Comparison of ENCODE assay signal across 8 mouse cellular contexts in genomic region chrX:7765281-7765670, GRCm38 (mm10). TPM values are rescaled to one million over a fixed set of nuclear protein-coding genes. Genes with fewer than 3 reads are reported as not detected.
DNase-seq lines count a peak whose midpoint lies in the region; ATAC-seq and TF ChIP-seq lines count a peak whose summit lies in the region.

No protein-coding gene starts in this region.

- TF ChIP-seq CTCF in ES-Bruce4 (IDR thresholded peaks at IDR 0.05; ENCODE audit: low read depth, low read length), result no peak

- WGBS in heart, embryonic 15.5 days, result 30% methylated on average over 13 of the region's 13 CpGs
- 33% methylated on average over 13 of the region's 13 CpGs for WGBS in liver, embryonic 16.5 days (ENCODE audit: insufficient replicate concordance)

- peak overlapping the region; percentile 97 for H3K27ac ChIP-seq in ES-Bruce4 (ENCODE audit: insufficient read depth, low read length)
- peak overlapping the region; percentile 47; the same call in 1 of the 2 replicates for H3K27ac ChIP-seq in heart, embryonic 15.5 days
- no peak overlapping the region; the same call in 1 of the 2 replicates for H3K27ac ChIP-seq in liver, embryonic 16.5 days (ENCODE audit: low read length)

- no peaks in the 10 kb centered on the region for H3K4me1 ChIP-seq in ES-Bruce4 (ENCODE audit: control insufficient read depth, insufficient read depth, low read length)
- H3K4me1 ChIP-seq in heart, embryonic 15.5 days (replicated peaks), result peaks cover 19% of the 10 kb centered on the region
- peaks cover 25% of the 10 kb centered on the region for H3K4me1 ChIP-seq in liver, embryonic 16.5 days (ENCODE audit: control insufficient read depth, low read depth, low read length)

- H3K4me2 ChIP-seq in heart, embryonic 15.5 days, result peak overlapping the region; percentile 71
- peak overlapping the region; percentile 77 for H3K4me2 ChIP-seq in liver, embryonic 16.5 days (ENCODE audit: low read depth, low read length)

- H3K4me3 ChIP-seq in ES-Bruce4 (ENCODE audit: low read depth, low read length), result peak overlapping the region; percentile 74
- H3K4me3 ChIP-seq in heart, embryonic 15.5 days, result peak overlapping the region; percentile 76
- H3K4me3 ChIP-seq in liver, embryonic 16.5 days (ENCODE audit: low read depth, low read length), result peak overlapping the region; percentile 31

- peak; percentile 19 for DNase-seq in adrenal gland, postnatal 14 days
- DNase-seq in adrenal gland, postnatal 36 days, result no peak
- DNase-seq in T-cell, adult 2 months (ENCODE audit: low spot score), result no peak
- no peak for DNase-seq in left cerebral cortex, postnatal 14 days (ENCODE audit: low spot score in 2 of 2)
- no peak for DNase-seq in right cerebral cortex, postnatal 36 days (ENCODE audit: low spot score in 2 of 2)

- peaks cover 39% of the 10 kb centered on the region for H3K36me3 ChIP-seq in ES-Bruce4 (ENCODE audit: control insufficient read depth, insufficient read depth, low read length, poor library complexity, severe bottlenecking)
- H3K36me3 ChIP-seq in heart, embryonic 15.5 days, result peaks cover 17% of the 10 kb centered on the region
- no peaks in the 10 kb centered on the region for H3K36me3 ChIP-seq in liver, embryonic 16.5 days (ENCODE audit: control insufficient read depth, insufficient read depth)

- TF ChIP-seq EP300 in ES-Bruce4 (IDR thresholded peaks at IDR 0.05; ENCODE audit: insufficient read depth, low read depth, low read length), result no peak

- intact Hi-C loops in left cerebral cortex, postnatal 14 days (cut with DNase I), result no loop called here

- no peak for TF ChIP-seq POLR2A in ES-Bruce4 (IDR thresholded peaks at IDR 0.05; ENCODE audit: insufficient read depth, low read length)

- H3K9me3 ChIP-seq in ES-Bruce4 (replicated peaks; ENCODE audit: control insufficient read depth, insufficient read depth, low read length, poor library complexity, severe bottlenecking), result no peaks in the 10 kb centered on the region
- H3K9me3 ChIP-seq in heart, embryonic 15.5 days (replicated peaks), result no peaks in the 10 kb centered on the region
- H3K9me3 ChIP-seq in liver, embryonic 16.5 days (replicated peaks; ENCODE audit: control insufficient read depth, low read length), result no peaks in the 10 kb centered on the region; the same call in 1 of the 2 replicates

- H3K27me3 ChIP-seq in ES-Bruce4 (ENCODE audit: control insufficient read depth, insufficient read depth, low read length, poor library complexity, severe bottlenecking), result no peaks in the 10 kb centered on the region
- no peaks in the 10 kb centered on the region for H3K27me3 ChIP-seq in heart, embryonic 15.5 days
- no peaks in the 10 kb centered on the region for H3K27me3 ChIP-seq in liver, embryonic 16.5 days (ENCODE audit: control insufficient read depth, insufficient read depth, low read depth, low read length)

- H3K9ac ChIP-seq in ES-Bruce4 (ENCODE audit: low read depth, poor library complexity, severe bottlenecking), result peak overlapping the region; percentile 67
- H3K9ac ChIP-seq in heart, embryonic 15.5 days, result no peak overlapping the region
- no peak overlapping the region; the same call in 1 of the 2 replicates for H3K9ac ChIP-seq in liver, embryonic 16.5 days (ENCODE audit: low read depth, low read length)

- no peak for ATAC-seq in heart, embryonic 15.5 days (replicated peaks; ENCODE audit: insufficient number of reproducible peaks, insufficient read depth, low FRiP score, low read depth)
- ATAC-seq in liver, embryonic 16.5 days (ENCODE audit: low read depth), result no peak

RNA-seq across cellular contexts. Expression of gene Tfe3, which starts 2.9 kb away (rescaled TPM):
- total RNA-seq in adrenal gland, postnatal 14 days (2021), result 41.0 and 45.4 TPM in 2 replicates
- 10 to 100 TPM; 44.5 to 48.7 TPM for total RNA-seq in adrenal gland, postnatal 36 days (2021)
- 65.8 and 81.6 TPM in 2 replicates for polyA plus RNA-seq in ES-Bruce4 (2011; ENCODE audit: insufficient read depth, insufficient read length, low read depth, missing spikeins)
- polyA plus RNA-seq in heart, embryonic 15.5 days (2015; fragmentation: Nextera tagmentation; extraction: Ambion mirVana), result 16.6 and 21.7 TPM in 2 replicates
- polyA plus RNA-seq in liver, embryonic 16.5 days (2015; fragmentation: Nextera tagmentation; extraction: Ambion mirVana), result 9.5 and 11.4 TPM in 2 replicates
- 10 to 100 TPM; 35.9 to 37.3 TPM for total RNA-seq in left cerebral cortex, postnatal 14 days (2021)

RNA-seq across cellular contexts. Expression of gene Ccdc120, which starts 14.6 kb away (rescaled TPM):
- 4.2 TPM in 2 replicates for total RNA-seq in adrenal gland, postnatal 14 days (2021)
- total RNA-seq in adrenal gland, postnatal 36 days (2021), result 1 to 10 TPM; 2.2 to 4.0 TPM
- polyA plus RNA-seq in ES-Bruce4 (2011; ENCODE audit: insufficient read depth, insufficient read length, low read depth, missing spikeins), result 20.4 and 28.9 TPM in 2 replicates
- polyA plus RNA-seq in heart, embryonic 15.5 days (2015; fragmentation: Nextera tagmentation; extraction: Ambion mirVana), result 4.1 and 8.7 TPM in 2 replicates
- 1.6 and 1.9 TPM in 2 replicates for polyA plus RNA-seq in liver, embryonic 16.5 days (2015; fragmentation: Nextera tagmentation; extraction: Ambion mirVana)
- total RNA-seq in left cerebral cortex, postnatal 14 days (2021), result 10 to 100 TPM; 23.1 to 23.8 TPM

RNA-seq across cellular contexts. Expression of gene Gripap1, which starts 24.3 kb away (rescaled TPM):
- 49.0 and 56.4 TPM in 2 replicates for total RNA-seq in adrenal gland, postnatal 14 days (2021)
- 10 to 100 TPM; 41.0 to 50.8 TPM for total RNA-seq in adrenal gland, postnatal 36 days (2021)
- 18.5 and 19.2 TPM in 2 replicates for polyA plus RNA-seq in ES-Bruce4 (2011; ENCODE audit: insufficient read depth, insufficient read length, low read depth, missing spikeins)
- polyA plus RNA-seq in heart, embryonic 15.5 days (2015; fragmentation: Nextera tagmentation; extraction: Ambion mirVana), result 25.9 and 31.1 TPM in 2 replicates
- 27.7 and 28.9 TPM in 2 replicates for polyA plus RNA-seq in liver, embryonic 16.5 days (2015; fragmentation: Nextera tagmentation; extraction: Ambion mirVana)
- total RNA-seq in left cerebral cortex, postnatal 14 days (2021), result 10 to 100 TPM; 83.3 to 92.9 TPM

RNA-seq across cellular contexts. Expression of gene Praf2, which starts 37.0 kb away (rescaled TPM):
- total RNA-seq in adrenal gland, postnatal 14 days (2021), result 11.1 and 11.8 TPM in 2 replicates
- 10 to 100 TPM; 11.5 to 16.3 TPM for total RNA-seq in adrenal gland, postnatal 36 days (2021)
- polyA plus RNA-seq in ES-Bruce4 (2011; ENCODE audit: insufficient read depth, insufficient read length, low read depth, missing spikeins), result 53.8 and 67.7 TPM in 2 replicates
- polyA plus RNA-seq in heart, embryonic 15.5 days (2015; fragmentation: Nextera tagmentation; extraction: Ambion mirVana), result 30.5 and 39.4 TPM in 2 replicates
- polyA plus RNA-seq in liver, embryonic 16.5 days (2015; fragmentation: Nextera tagmentation; extraction: Ambion mirVana), result 5.2 and 6.0 TPM in 2 replicates
- 100 to 1,000 TPM; 102 to 110 TPM for total RNA-seq in left cerebral cortex, postnatal 14 days (2021)

RNA-seq across cellular contexts. Expression of gene Gm45208, which starts 43.2 kb away (rescaled TPM):
- 0.52 TPM in 1 of 2 replicates, not detected in the other for total RNA-seq in adrenal gland, postnatal 14 days (2021)
- total RNA-seq in adrenal gland, postnatal 36 days (2021), result under 1 TPM in 1 of 2 experiments, not detected in 1; 0.43 TPM
- polyA plus RNA-seq in ES-Bruce4 (2011; ENCODE audit: insufficient read depth, insufficient read length, low read depth, missing spikeins), result not detected in 2 replicates
- polyA plus RNA-seq in heart, embryonic 15.5 days (2015; fragmentation: Nextera tagmentation; extraction: Ambion mirVana), result 1.2 TPM in 1 of 2 replicates, not detected in the other
- polyA plus RNA-seq in liver, embryonic 16.5 days (2015; fragmentation: Nextera tagmentation; extraction: Ambion mirVana), result 0.27 and 0.51 TPM in 2 replicates
- total RNA-seq in left cerebral cortex, postnatal 14 days (2021), result not detected
